Mouse (Mus musculus) intestine, postnatal 0 days (tissue): Measurements from ENCODE around the gene Abat. TPM values are rescaled to one million over a fixed set of nuclear protein-coding genes. Genes with fewer than 3 reads are reported as not detected.
A peak's percentile ranks its signal among the peaks of the same experiment; 100 is the strongest.

Experiments
- ATAC-seq: fragments of 200-750 bp; cut with Nextera tagmentation; 2 replicates; pipeline ENCODE4 v1.8.0; 2017; ENCODE audit warnings: mild to moderate bottlenecking, moderate TSS enrichment, moderate library complexity
- H3K27ac ChIP-seq: fragments of 300-500 bp; sonication (generic); 2 replicates; pipeline ENCODE4 v1.5.1; 2014; ENCODE audit warnings: mild to moderate bottlenecking, low read depth, low read length, moderate library complexity
- H3K27me3 ChIP-seq: fragments of 300-500 bp; sonication (generic); replicated peaks from 2 replicates; pipeline ENCODE4 v1.6.1; 2014; ENCODE audit warnings: low read length, mixed read lengths; ENCODE audit not compliant: control insufficient read depth, insufficient read depth
- H3K36me3 ChIP-seq: fragments of 300-500 bp; sonication (generic); 2 replicates; pipeline ENCODE4 v1.6.1; 2014; ENCODE audit warnings: mild to moderate bottlenecking, moderate library complexity; ENCODE audit not compliant: control insufficient read depth, insufficient read depth
- H3K4me1 ChIP-seq: fragments of 300-500 bp; sonication (generic); replicated peaks from 2 replicates; pipeline ENCODE4 v1.6.1; 2014; ENCODE audit warnings: antibody characterized with exemption, low read length, mixed read lengths; ENCODE audit not compliant: control insufficient read depth, insufficient read depth
- H3K4me2 ChIP-seq: fragments of 300-500 bp; sonication (generic); replicated peaks from 2 replicates; pipeline ENCODE4 v1.6.1; 2014; ENCODE audit warnings: low read depth, mild to moderate bottlenecking, moderate library complexity
- H3K4me3 ChIP-seq: fragments of 300-500 bp; sonication (generic); 2 replicates; pipeline ENCODE4 v1.5.1; 2014; ENCODE audit warnings: low read depth, low read length
- H3K9ac ChIP-seq: fragments of 300-500 bp; sonication (generic); 2 replicates; pipeline ENCODE4 v1.6.1; 2014; ENCODE audit warnings: mild to moderate bottlenecking, low read depth, low read length
- H3K9me3 ChIP-seq: fragments of 300-500 bp; sonication (generic); 2 replicates; pipeline ENCODE4 v1.6.1; 2016; ENCODE audit warnings: mixed run types; ENCODE audit not compliant: control insufficient read depth
- CTCF ChIP-seq: sonication (generic); IDR thresholded peaks from 2 replicates; pipeline ENCODE4 v1.5.1; 2016; ENCODE audit warnings: low read depth, mild to moderate bottlenecking, control low read depth, antibody characterized with exemption, moderate library complexity
- WGBS: fragments of 180-500 bp; shearing (Covaris S2); extraction: QIAGEN DNeasy Blood & Tissue Kit; methylation state at CpG from one replicate; pipeline ENCODE4 v1.1.7; 2014; 5-methylcytosine and 5-hydroxymethylcytosine counted together
- polyA plus RNA-seq: library from polyadenylated mRNA; unstranded; fragments of >200 nt; fragmentation: Nextera tagmentation; extraction: Ambion mirVana; gene quantifications from 2 replicates; pipeline ENCODE4 v1.2.1, GENCODE M21; 2015

Gene Abat
- polyA plus RNA-seq, 1 experiment from 2014 or later, result 30.8 TPM

- TF ChIP-seq CTCF, result peak; percentile 44; the same call in 1 of the 2 replicates
- Histone ChIP-seq H3K27me3 (no peaks in the 10 kb centered on the region), H3K4me1 (no peaks in the 10 kb centered on the region), H3K27ac (no peak overlapping the region), H3K4me2 (no peak overlapping the region), H3K9ac (no peak overlapping the region), H3K9me3 (no peaks in the 10 kb centered on the region), H3K4me3 (no peak overlapping the region), H3K36me3 (peaks cover 90% of the 10 kb centered on the region)
- ATAC-seq, result 0 out of 2 replicates have a peak, but pooled peaks have one; percentile 28
- 79% methylated on average over 9 of the region's 9 CpGs for WGBS
These were observed 142.4 kb downstream of the Abat start for GRCm38 (mm10) chr16:8655599-8655998.

GRCm38 (mm10) chr16:8656256-8656655 lies 143.0 kb downstream of the Abat start:
- Histone ChIP-seq H3K4me2 (no peak overlapping the region), H3K9me3 (no peaks in the 10 kb centered on the region), H3K27ac (no peak overlapping the region), H3K4me1 (no peaks in the 10 kb centered on the region), H3K9ac (no peak overlapping the region), H3K36me3 (peaks cover 84% of the 10 kb centered on the region), H3K27me3 (no peaks in the 10 kb centered on the region), H3K4me3 (no peak overlapping the region)
- TF ChIP-seq CTCF, result no peak
- no peak for ATAC-seq
- WGBS, result 85% methylated on average over 2 of the region's 2 CpGs

GRCm38 (mm10) chr16:8658349-8658748 lies 145.1 kb downstream of the Abat start:
- Histone ChIP-seq H3K4me1 (no peaks in the 10 kb centered on the region), H3K27ac (no peak overlapping the region), H3K4me3 (no peak overlapping the region), H3K9me3 (no peaks in the 10 kb centered on the region), H3K27me3 (no peaks in the 10 kb centered on the region), H3K36me3 (peaks cover 81% of the 10 kb centered on the region), H3K4me2 (no peak overlapping the region), H3K9ac (no peak overlapping the region)
- no peak for ATAC-seq
- TF ChIP-seq CTCF, result no peak
- 89% methylated on average over 4 of the region's 4 CpGs for WGBS

- no peak overlapping the region for H3K4me3 ChIP-seq
- no peak overlapping the region for H3K4me2 ChIP-seq
- no peak overlapping the region for H3K27ac ChIP-seq
- H3K9me3 ChIP-seq, result no peaks in the 10 kb centered on the region
- no peak for TF ChIP-seq CTCF
- H3K4me1 ChIP-seq, result no peaks in the 10 kb centered on the region
- no peaks in the 10 kb centered on the region for H3K27me3 ChIP-seq
- peaks cover 81% of the 10 kb centered on the region for H3K36me3 ChIP-seq
- WGBS, result 95% methylated on average over 4 of the region's 4 CpGs
- ATAC-seq, result no peak
- no peak overlapping the region for H3K9ac ChIP-seq
These were observed 145.5 kb downstream of the Abat start for GRCm38 (mm10) chr16:8658764-8659163.

- no peak for ATAC-seq
- no peak for TF ChIP-seq CTCF
- 70% methylated on average over 2 of the region's 2 CpGs for WGBS
- H3K4me2 ChIP-seq, result no peak overlapping the region
- no peak overlapping the region for H3K9ac ChIP-seq
- peaks cover 7% of the 10 kb centered on the region; the same call in 1 of the 2 replicates for H3K4me1 ChIP-seq
- H3K4me3 ChIP-seq, result no peak overlapping the region
- H3K27me3 ChIP-seq, result no peaks in the 10 kb centered on the region
- no peak overlapping the region for H3K27ac ChIP-seq
- H3K9me3 ChIP-seq, result no peaks in the 10 kb centered on the region
- H3K36me3 ChIP-seq, result peaks cover 41% of the 10 kb centered on the region
These were observed 149.8 kb downstream of the Abat start for GRCm38 (mm10) chr16:8663022-8663421.

- no peaks in the 10 kb centered on the region for H3K27me3 ChIP-seq
- no peak for TF ChIP-seq CTCF
- no peaks in the 10 kb centered on the region for H3K9me3 ChIP-seq
- no peak overlapping the region for H3K4me2 ChIP-seq
- WGBS, result 84% methylated on average over 24 of the region's 24 CpGs
- H3K9ac ChIP-seq, result no peak overlapping the region
- H3K27ac ChIP-seq, result no peak overlapping the region
- peaks cover 38% of the 10 kb centered on the region for H3K36me3 ChIP-seq
- H3K4me1 ChIP-seq, result peaks cover 7% of the 10 kb centered on the region; the same call in 1 of the 2 replicates
- ATAC-seq, result no peak
- H3K4me3 ChIP-seq, result no peak overlapping the region
These were observed 150.6 kb downstream of the Abat start for GRCm38 (mm10) chr16:8663606-8664539.
